16 mouse cellular contexts compared by ENCODE assay signal in the genomic region with DNA sequence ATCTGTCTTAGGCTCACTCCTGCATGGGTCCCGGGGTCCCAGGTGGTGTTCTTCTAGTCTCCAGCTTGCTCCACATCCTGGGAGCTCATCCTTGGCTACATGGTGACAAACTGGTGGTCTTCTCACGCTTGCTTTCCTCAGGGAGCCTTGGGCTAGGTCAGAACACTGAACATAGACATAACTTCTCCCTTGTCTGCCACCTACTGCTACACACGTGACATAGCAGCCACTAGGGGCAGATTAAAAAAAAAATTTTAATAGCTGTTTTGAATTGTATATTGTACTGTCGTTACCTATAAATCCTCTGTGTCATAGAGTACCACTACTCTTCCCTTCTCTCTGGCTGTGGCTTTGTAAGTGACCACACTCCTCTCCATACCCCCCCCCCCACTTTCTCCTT. TPM values are rescaled to one million over a fixed set of nuclear protein-coding genes. Genes with fewer than 3 reads are reported as not detected.
A peak's percentile ranks its signal among the peaks of the same experiment; 100 is the strongest.
DNase-seq lines count a peak whose midpoint lies in the region; ATAC-seq and TF ChIP-seq lines count a peak whose summit lies in the region.
"Had no signal": no experiment of that assay in that cellular context is flagged by ENCODE, and none has a peak within 500 bp of the region (broad histone marks: within the 10 kb centered on the region; RNA-seq: fewer than 3 reads in every experiment).

No protein-coding gene starts in this region.

- no peaks in the 10 kb centered on the region for H3K4me1 ChIP-seq in E14TG2a.4 (replicated peaks; ENCODE audit: low read depth, low read length)
- H3K4me1 ChIP-seq: heart, embryonic 10.5 days; hindbrain, embryonic 13.5 days; kidney, embryonic 15.5 days; limb, embryonic 15.5 days; stomach, embryonic 15.5 days had no signal

- H3K27ac ChIP-seq in layer of hippocampus, adult 2 months, result no peak overlapping the region
- H3K27ac ChIP-seq: heart, embryonic 10.5 days; hindbrain, embryonic 13.5 days; kidney, embryonic 15.5 days; limb, embryonic 15.5 days; stomach, embryonic 15.5 days had no signal

- no peaks in the 10 kb centered on the region for H3K36me3 ChIP-seq in E14TG2a.4 (ENCODE audit: insufficient read depth, low read length)
- H3K36me3 ChIP-seq: heart, embryonic 10.5 days; hindbrain, embryonic 13.5 days; kidney, embryonic 15.5 days; limb, embryonic 15.5 days; stomach, embryonic 15.5 days had no signal

- peak; percentile 52; the same call in 1 of the 2 replicates for ATAC-seq in megakaryocyte progenitor cell, adult 5-6 weeks (replicated peaks; ENCODE audit: poor library complexity)

- no peak overlapping the region for H3K4me3 ChIP-seq in layer of hippocampus, adult 2 months
- H3K4me3 ChIP-seq in E14TG2a.4 (replicated peaks; ENCODE audit: low read length), result no peak overlapping the region
- H3K4me3 ChIP-seq: heart, embryonic 10.5 days; hindbrain, embryonic 13.5 days; kidney, embryonic 15.5 days; limb, embryonic 15.5 days; stomach, embryonic 15.5 days had no signal

- peak; percentile 25 for DNase-seq in embryo, embryonic 10.5 days (ENCODE audit: low spot score)
- no peak for DNase-seq in embryo, embryonic 10 days (ENCODE audit: low spot score)
- DNase-seq in layer of hippocampus, adult 2 months (ENCODE audit: low spot score in 2 of 2), result no peak
- no peak for DNase-seq in layer of hippocampus, postnatal 14 days (ENCODE audit: low spot score in 2 of 2)
- no peak for DNase-seq in urinary bladder, postnatal 4 days (ENCODE audit: low spot score in 2 of 2)
- no peak for DNase-seq in kidney, postnatal 14 days
- DNase-seq: adrenal gland, postnatal 36 days; cerebellum, adult 11 months; lung, postnatal 4 days had no signal

- H3K27me3 ChIP-seq in E14TG2a.4 (ENCODE audit: insufficient read depth, low read length), result no peaks in the 10 kb centered on the region
- H3K27me3 ChIP-seq: hindbrain, embryonic 13.5 days; limb, embryonic 15.5 days; stomach, embryonic 15.5 days had no signal

- no peaks in the 10 kb centered on the region for H3K9me3 ChIP-seq in E14TG2a.4 (ENCODE audit: low read length)
- H3K9me3 ChIP-seq: heart, embryonic 10.5 days; hindbrain, embryonic 13.5 days; kidney, embryonic 15.5 days; limb, embryonic 15.5 days; stomach, embryonic 15.5 days had no signal

- TF ChIP-seq CTCF in layer of hippocampus, adult 2 months (conservative IDR thresholded peaks at IDR 0.05), result peak; percentile 73
- TF ChIP-seq CTCF in E14TG2a.4 (conservative IDR thresholded peaks at IDR 0.05; ENCODE audit: low read length), result peak; percentile 26

RNA-seq across cellular contexts. Expression of a gene that starts 3.0 kb away (rescaled TPM):
- total RNA-seq in layer of hippocampus, adult 2 months (2021), result not detected
- total RNA-seq in layer of hippocampus, postnatal 14 days (2021), result not detected
- total RNA-seq in megakaryocyte progenitor cell, adult 5-6 weeks (2015), result not detected in 2 replicates
- total RNA-seq in megakaryocyte progenitor cell, adult 5-6 weeks (2017), result not detected in 2 replicates
- total RNA-seq: adrenal gland, postnatal 36 days had no signal

RNA-seq across cellular contexts. Expression of a gene that starts 20.1 kb away (rescaled TPM):
- total RNA-seq in layer of hippocampus, adult 2 months (2021), result not detected
- total RNA-seq in layer of hippocampus, postnatal 14 days (2021), result not detected
- not detected in 2 replicates for total RNA-seq in megakaryocyte progenitor cell, adult 5-6 weeks (2015)
- total RNA-seq in megakaryocyte progenitor cell, adult 5-6 weeks (2017), result not detected in 2 replicates
- total RNA-seq: adrenal gland, postnatal 36 days had no signal

RNA-seq across cellular contexts. Expression of a gene that starts 54.7 kb away (rescaled TPM):
- total RNA-seq in layer of hippocampus, adult 2 months (2021), result 1 to 10 TPM in 1 of 2 experiments, under 1 TPM in 1; 0.59 to 1.1 TPM
- total RNA-seq in layer of hippocampus, postnatal 14 days (2021), result 1 to 10 TPM; 1.0 to 1.9 TPM
- 3.0 and 6.9 TPM in 2 replicates for total RNA-seq in megakaryocyte progenitor cell, adult 5-6 weeks (2015)
- 5.5 and 8.5 TPM in 2 replicates for total RNA-seq in megakaryocyte progenitor cell, adult 5-6 weeks (2017)
